ENCODE assay signal across 9 mouse cellular contexts in the genomic region with DNA sequence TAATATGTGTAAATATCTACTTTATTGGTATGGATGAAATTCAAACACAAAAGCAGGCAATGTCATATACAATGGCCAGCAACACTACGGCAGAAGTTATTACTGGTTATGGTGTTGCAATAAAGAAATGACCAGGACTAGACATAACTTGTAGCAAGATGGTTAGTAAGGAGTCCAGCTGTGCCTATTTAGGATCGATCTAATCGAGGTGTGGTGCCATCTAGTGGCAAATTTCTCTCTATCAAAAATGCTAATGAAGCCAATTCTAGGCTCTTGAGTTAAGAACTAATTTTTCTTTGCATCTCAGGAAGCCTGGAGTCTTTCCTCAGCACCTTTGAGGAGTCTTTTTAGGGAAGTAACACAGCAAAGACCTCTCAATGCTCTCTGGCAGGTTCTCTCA.
DNase-seq lines count a peak whose midpoint lies in the region; ATAC-seq lines count a peak whose summit lies in the region.
"Had no signal": no experiment of that assay in that cellular context is flagged by ENCODE, and none has a peak within 500 bp of the region (broad histone marks: within the 10 kb centered on the region; RNA-seq: fewer than 3 reads in every experiment).

No protein-coding gene starts in this region.

- H3K4me1 ChIP-seq in forebrain, embryonic 13.5 days: no peaks in the 10 kb centered on the region
- no peaks in the 10 kb centered on the region for H3K4me1 ChIP-seq in forebrain, embryonic 10.5 days
- H3K4me1 ChIP-seq in stomach, embryonic 14.5 days (ENCODE audit: control insufficient read depth, insufficient read depth, low read length): no peaks in the 10 kb centered on the region

- H3K9me3 ChIP-seq in forebrain, embryonic 13.5 days (replicated peaks): no peaks in the 10 kb centered on the region
- H3K9me3 ChIP-seq in forebrain, embryonic 10.5 days: no peaks in the 10 kb centered on the region
- H3K9me3 ChIP-seq in stomach, embryonic 14.5 days (ENCODE audit: control insufficient read depth, low read depth, low read length): no peaks in the 10 kb centered on the region

- H3K4me3 ChIP-seq in forebrain, embryonic 13.5 days: no peak overlapping the region
- H3K4me3 ChIP-seq in forebrain, embryonic 10.5 days: no peak overlapping the region
- H3K4me3 ChIP-seq in stomach, embryonic 14.5 days (ENCODE audit: low read depth, low read length): no peak overlapping the region

- no peak overlapping the region for H3K9ac ChIP-seq in forebrain, embryonic 13.5 days
- H3K9ac ChIP-seq in stomach, embryonic 14.5 days (replicated peaks; ENCODE audit: low read depth, low read length): no peak overlapping the region
- H3K9ac ChIP-seq: liver, embryonic 14.5 days had no signal

- peak; percentile 45; the same call in 1 of the 2 replicates for ATAC-seq in forebrain, embryonic 13.5 days
- peak; percentile 33; the same call in 1 of the 2 replicates for ATAC-seq in stomach, embryonic 14.5 days (ENCODE audit: insufficient number of reproducible peaks, insufficient read depth, low FRiP score, low read depth)

- 53% methylated on average over 3 of the region's 3 CpGs for WGBS in forebrain, embryonic 13.5 days
- 51% methylated on average over 3 of the region's 3 CpGs for WGBS in forebrain, embryonic 10.5 days
- 38% methylated on average over 3 of the region's 3 CpGs for WGBS in stomach, embryonic 14.5 days

- H3K4me2 ChIP-seq in forebrain, embryonic 13.5 days: no peak overlapping the region
- H3K4me2 ChIP-seq in stomach, embryonic 14.5 days (replicated peaks; ENCODE audit: low read depth, low read length): no peak overlapping the region

- no peak overlapping the region for H3K27ac ChIP-seq in forebrain, embryonic 13.5 days
- H3K27ac ChIP-seq in forebrain, embryonic 10.5 days: no peak overlapping the region
- H3K27ac ChIP-seq in stomach, embryonic 14.5 days (ENCODE audit: low read length): no peak overlapping the region
- H3K27ac ChIP-seq: liver, embryonic 14.5 days had no signal

- no peak for DNase-seq in forebrain, embryonic 10.5 days (ENCODE audit: extremely low spot score, low spot score)
- peak; percentile 23 to 58 for DNase-seq in right cerebral cortex, adult 2 months (ENCODE audit: low spot score in 2 of 2)
- no peak for DNase-seq in right cerebral cortex, postnatal 25 days
- peak; percentile 16 for DNase-seq in fibroblast of lung, adult 2 months (ENCODE audit: low read depth)
- DNase-seq in layer of hippocampus, adult 9-11 months: peak; percentile 9
- DNase-seq in thymus, adult 18-20 months: no peak

- no peaks in the 10 kb centered on the region for H3K36me3 ChIP-seq in forebrain, embryonic 13.5 days (ENCODE audit: poor library complexity, severe bottlenecking)
- no peaks in the 10 kb centered on the region for H3K36me3 ChIP-seq in forebrain, embryonic 10.5 days (replicated peaks)
- no peaks in the 10 kb centered on the region for H3K36me3 ChIP-seq in stomach, embryonic 14.5 days (ENCODE audit: control insufficient read depth, insufficient read depth, low read length)

- no peaks in the 10 kb centered on the region for H3K27me3 ChIP-seq in forebrain, embryonic 13.5 days
- no peaks in the 10 kb centered on the region for H3K27me3 ChIP-seq in forebrain, embryonic 10.5 days (ENCODE audit: poor library complexity, severe bottlenecking)
- H3K27me3 ChIP-seq in stomach, embryonic 14.5 days (ENCODE audit: control insufficient read depth, insufficient read depth, low read length): no peaks in the 10 kb centered on the region

Comparison
In these comparisons a context has a peak if more than half of its experiments do, and no peak if none do; other contexts are left out.
1. DNase-seq: peak in right cerebral cortex, adult 2 months (2 of 2), fibroblast of lung, adult 2 months (single experiment) and layer of hippocampus, adult 9-11 months (single experiment); none in forebrain, embryonic 10.5 days (single experiment), right cerebral cortex, postnatal 25 days (single experiment) and thymus, adult 18-20 months (0 of 2).